ENCODE assay signal across 7 mouse cellular contexts in the genomic region with DNA sequence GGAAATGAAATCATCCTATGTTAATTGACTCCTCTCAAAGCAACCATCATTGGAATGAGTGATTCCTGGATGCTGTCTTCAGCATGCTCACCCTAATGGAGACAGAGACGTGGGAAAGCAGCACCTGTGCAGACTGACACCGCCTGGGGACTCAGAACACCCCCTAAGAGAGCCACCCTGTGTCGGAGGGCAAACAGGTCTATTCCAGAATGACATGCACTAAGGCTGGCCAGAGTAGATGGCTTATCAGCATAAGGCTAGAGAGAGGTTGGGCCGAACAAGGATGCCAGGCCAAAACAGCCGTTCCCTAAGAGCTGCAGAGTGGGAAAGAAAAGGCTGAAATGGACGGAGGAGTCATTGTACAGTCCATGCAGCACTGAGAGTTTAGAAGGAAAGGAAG.
"Had no signal": no experiment of that assay in that cellular context is flagged by ENCODE, and none has a peak within 500 bp of the region (broad histone marks: within the 10 kb centered on the region; RNA-seq: fewer than 3 reads in every experiment).

No protein-coding gene starts in this region.

- H3K9me3 ChIP-seq: midbrain, embryonic 10.5 days; midbrain, embryonic 13.5 days; neural tube, embryonic 12.5 days; stomach, embryonic 15.5 days had no signal

- H3K36me3 ChIP-seq: midbrain, embryonic 10.5 days; midbrain, embryonic 13.5 days; stomach, embryonic 15.5 days had no signal

- H3K27ac ChIP-seq: liver, embryonic 14.5 days; midbrain, embryonic 10.5 days; midbrain, embryonic 13.5 days; neural tube, embryonic 12.5 days; stomach, embryonic 15.5 days had no signal

- H3K4me3 ChIP-seq: midbrain, embryonic 10.5 days; midbrain, embryonic 13.5 days; neural tube, embryonic 12.5 days; stomach, embryonic 15.5 days had no signal

- H3K27me3 ChIP-seq: midbrain, embryonic 13.5 days; neural tube, embryonic 12.5 days had no signal

- H3K4me2 ChIP-seq: lung, embryonic 14.5 days; midbrain, embryonic 13.5 days; neural tube, embryonic 12.5 days; stomach, embryonic 15.5 days had no signal

- H3K4me1 ChIP-seq: stomach, embryonic 15.5 days had no signal

- ATAC-seq: midbrain, embryonic 13.5 days; midbrain, embryonic 16.5 days had no signal

- H3K9ac ChIP-seq: liver, embryonic 14.5 days; lung, embryonic 14.5 days; midbrain, embryonic 13.5 days; neural tube, embryonic 12.5 days; stomach, embryonic 15.5 days had no signal
